Mouse (Mus musculus): ENCODE results near the gene Aldh2.
A peak's percentile ranks its signal among the peaks of the same experiment; 100 is the strongest.
"Not testable (repeated sequence)": the region's sequence is repeated elsewhere in the genome, so short reads cannot be mapped to it uniquely, and the experiment has no call there.

Aldh2 gene

DNA sequence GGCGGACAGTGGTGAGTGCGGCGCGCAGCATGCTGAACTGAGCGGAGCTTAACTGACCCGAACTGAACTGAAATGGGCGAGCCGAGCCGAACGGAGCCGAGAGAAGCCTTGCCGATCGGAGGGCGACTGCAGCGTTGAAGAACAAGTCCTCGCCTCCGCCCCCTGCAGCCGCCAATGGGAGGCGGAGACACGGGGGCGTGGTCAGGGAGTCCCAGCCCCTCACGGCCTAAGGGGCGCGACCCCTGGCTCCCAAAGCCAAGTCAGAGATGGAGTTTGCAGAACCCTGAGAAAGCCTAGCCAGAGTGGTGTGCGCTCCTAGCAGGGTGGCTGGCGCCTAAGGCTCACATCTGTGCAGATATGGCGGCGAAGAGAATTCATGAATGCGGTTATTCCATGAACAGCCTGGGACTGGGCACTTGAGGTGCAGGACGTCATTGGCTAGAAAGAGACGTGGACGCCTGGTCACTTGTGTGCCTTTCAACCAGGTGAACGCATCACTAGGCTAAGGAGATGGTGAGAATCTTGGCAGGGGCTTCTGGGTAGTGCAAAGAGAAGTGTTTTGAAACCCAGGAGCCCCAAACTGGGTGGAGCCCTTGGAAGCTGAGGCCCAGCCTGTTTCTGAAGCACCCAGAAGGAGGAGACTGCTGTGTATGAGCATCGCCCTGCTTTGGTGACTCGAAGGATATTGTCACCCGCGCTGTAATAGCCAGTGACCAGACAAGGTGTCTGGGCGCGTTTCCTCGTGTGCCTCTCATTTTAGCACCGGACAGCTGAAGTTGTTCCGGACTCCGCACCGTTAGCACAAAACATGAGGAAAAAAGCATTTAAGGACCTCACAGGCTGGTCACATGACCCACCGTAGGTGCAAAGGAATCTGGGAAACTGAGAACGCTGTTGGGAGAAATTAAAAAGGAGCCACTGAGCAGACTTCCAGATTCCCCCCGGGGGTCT lies at the start of gene Aldh2:
Gene Aldh2 (minus strand): TSS at position 374 of the 951 bp plus-strand sequence.
- DNase-seq (ENCODE audit: low spot score): peak; percentile 64

DNA sequence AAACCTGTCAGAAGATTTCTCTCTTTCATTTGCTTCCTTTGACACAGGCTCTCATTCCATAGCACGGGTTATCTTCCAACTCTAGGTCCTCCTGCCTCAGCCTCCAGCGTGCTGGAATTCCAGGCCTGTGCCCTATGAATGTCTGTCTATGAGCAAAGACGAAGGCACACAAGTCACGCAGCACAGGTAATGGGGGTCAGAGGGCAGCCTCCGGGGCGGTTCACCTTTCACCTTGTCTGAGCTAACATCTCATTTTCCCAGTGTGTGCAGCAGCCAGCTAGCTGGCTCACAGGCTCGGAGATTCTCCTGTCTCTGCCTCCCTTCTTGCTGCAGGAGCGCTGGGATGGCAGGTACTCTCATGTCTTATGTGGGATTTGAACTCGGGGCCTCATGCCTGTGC lies 46.0 kb upstream of the Aldh2 start:
- no peak for DNase-seq (ENCODE audit: low spot score)

DNA sequence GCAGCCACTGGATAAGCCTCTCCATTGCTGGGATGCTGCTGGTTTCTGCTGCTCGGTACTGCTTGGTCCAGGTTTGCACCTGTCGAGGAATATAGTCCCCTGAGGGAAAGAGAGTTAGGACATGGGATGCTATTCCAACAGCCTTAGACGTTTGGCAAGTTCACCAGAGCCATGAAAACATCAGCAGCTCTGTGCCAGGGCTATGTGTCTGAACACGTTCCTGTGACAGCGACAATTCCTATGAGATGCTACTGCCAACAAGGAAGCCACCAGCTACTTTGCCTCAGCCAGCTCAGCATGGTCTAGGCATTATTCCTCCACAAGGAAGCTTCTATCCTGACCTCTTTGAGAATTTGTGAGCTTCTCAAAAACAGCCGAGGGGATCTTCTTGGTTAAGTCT lies 43.7 kb upstream of the Aldh2 start:
- no peak for DNase-seq (ENCODE audit: low spot score)

DNA sequence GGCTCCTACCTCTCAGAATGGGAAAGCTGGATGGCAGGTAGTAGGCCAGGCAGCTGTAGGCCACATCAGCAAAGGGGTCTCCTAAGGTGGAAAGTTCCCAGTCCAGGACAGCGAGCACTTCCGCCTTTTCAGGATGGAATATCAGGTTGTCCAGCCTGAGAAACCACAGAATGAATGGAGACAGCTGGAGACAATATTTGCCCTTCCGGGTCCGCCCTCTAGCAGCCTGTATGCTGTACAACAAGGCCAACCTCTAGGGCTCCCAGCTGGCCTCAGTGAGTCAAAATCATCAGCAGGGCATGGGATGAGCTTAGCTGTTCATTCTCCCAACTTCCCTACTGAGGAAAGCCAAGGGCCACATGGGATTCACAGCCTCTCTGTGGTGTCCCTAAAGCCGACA lies 41.0 kb upstream of the Aldh2 start:
- DNase-seq (ENCODE audit: low spot score): no peak

DNA sequence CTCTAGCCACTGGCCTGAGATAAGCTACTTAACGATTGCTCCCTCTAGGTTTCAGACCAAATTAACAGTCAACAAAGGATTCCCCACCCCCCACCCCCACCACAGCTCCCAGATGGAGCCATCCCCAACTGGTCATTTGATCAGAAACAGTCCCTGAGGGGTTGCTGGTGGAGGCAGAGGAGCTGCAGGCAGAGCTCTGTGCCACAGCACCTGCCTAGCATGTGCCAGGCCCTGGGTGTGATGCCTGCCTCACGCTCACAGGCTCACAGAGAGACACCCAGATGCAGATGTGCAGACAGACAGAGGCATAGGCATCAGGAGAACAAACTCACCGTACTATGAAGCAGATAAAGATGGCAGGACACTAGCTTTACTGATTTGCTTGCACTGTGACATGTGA lies 39.2 kb upstream of the Aldh2 start:
- DNase-seq (ENCODE audit: low spot score): no peak

DNA sequence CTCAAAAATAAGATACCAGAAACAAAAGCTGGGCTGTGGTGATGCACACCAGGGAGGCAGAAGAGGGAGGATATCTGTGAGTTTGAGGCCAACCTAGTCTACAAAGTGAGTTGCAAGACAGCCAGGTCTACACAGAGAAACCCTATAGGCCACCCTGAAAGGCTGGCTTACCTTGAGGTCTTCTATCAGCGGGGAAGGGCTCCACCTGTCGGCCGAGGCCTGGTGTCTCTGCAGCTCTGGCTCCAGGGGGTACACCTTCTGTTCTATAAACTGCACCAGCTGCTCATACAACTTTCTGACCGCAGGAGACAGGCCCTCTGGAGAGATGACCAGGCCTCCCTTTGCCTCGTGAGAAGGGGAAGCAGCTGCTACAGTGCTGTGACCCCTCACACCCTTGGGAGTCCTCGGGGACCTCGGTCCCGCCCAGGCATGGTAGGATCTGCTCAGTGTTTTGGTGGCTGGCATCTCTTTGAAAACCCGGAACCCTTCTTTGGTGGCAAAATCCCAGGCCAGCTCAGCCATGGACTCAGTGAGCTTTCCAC lies 37.6 kb upstream of the Aldh2 start:
- not testable (repeated sequence) for DNase-seq (ENCODE audit: low spot score)

DNA sequence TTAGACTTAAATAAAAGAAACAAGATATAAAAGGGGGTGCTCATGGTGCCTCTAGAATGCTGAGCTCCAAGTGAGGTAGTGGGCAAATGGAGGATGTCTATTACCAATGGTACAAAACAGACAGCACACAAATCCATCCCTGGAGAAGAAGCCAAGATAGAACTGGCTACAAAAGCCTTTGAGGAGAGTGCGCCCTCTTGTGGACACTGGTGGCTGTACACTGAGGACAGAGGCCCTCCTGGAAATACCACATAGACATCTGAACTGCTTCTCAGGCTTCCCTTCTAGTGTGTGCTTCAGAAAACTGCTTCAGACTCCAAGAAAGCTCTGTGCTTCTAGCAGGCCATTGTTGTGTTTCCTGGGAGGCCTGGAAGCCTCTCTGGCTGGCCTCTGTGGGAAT lies 34.2 kb upstream of the Aldh2 start:
- DNase-seq (ENCODE audit: low spot score): peak; percentile 53

DNA sequence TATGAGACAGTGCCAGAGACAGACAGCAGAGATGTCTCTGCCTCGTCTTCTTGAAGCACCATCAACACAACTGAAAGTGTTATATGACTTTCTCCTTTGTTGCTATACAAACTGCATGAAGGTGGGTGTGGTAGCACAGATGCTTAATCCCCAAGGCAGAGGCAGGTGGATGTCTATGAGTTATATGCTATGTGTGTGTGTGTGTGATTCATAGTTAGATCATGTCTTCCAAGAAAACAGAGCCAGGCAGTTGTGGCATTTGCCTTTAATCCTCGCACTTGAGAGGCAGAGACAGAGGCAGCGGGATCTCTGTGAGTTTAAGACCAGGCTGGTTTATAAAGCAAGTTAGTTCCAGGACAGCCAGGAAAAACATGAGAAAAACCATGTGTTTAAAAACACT lies 29.6 kb upstream of the Aldh2 start:
- no peak for DNase-seq (ENCODE audit: low spot score)

DNA sequence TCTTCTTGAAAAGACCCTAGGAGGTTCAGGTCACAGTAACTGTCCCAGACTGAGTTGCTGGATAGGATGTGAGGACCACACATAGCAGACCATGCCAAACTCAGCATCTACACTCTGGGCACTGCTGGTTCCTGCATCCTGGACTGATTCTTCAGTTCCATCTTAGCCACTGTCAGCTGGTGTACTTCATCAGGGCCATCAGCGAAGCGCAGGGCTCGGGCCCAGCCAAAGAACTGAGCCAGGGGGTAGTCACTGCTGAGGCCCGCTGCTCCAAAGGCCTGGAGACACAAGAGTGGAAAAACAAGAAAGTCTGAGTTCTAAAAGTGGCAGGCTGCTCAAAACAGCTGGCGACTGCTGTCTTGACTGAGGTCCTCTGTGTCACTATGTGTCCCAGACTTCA lies 27.5 kb upstream of the Aldh2 start:
- DNase-seq (ENCODE audit: low spot score): no peak

DNA sequence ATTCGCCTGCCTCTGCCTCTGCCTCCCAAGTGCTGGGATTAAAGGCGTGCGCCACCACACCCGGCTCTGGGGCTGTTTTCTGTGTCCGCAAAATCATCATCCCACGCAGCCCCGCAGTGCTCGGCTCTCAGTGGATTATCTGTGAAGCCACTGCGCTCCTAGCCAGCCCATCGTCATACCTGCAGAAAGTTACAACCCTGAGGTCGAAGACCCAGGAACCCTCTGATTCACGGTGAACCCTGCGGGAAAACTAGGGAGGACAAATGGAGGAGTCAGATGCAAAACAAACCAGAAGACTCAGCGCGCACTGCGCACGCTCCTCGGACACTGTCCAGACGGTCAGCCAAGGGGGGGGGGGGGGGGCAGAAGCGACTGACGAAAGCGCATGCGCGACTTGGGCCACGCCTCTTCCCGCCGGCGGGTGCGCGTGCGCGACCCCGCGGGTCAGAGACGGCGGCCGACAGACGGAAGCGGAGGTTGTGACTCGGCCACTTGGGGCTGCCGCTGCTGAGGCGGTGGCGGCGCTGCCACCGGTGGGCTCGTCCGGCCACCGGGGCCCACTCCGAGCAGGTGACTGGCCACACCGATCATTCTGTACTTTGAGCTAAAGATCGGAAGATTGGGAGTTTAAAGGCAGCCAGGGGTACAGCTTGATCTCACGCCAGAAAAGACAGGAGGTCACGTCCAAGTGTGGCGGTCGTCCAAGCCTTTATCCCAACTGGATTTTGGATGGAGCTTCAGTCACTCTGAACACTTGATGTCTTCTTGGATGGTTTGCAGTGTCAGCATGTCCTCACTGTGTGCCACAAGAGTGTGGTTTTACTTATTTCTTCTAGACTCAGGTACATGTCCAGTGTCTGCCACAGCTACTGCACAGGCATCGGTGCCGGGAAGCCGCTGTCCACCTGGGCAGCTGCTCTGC lies 25.2 kb upstream of the Aldh2 start, which contains the start of gene Acad12:
Gene Acad12 (minus strand): TSS at position 347 of the 922 bp plus-strand sequence.
- peak; percentile 54 for DNase-seq (ENCODE audit: low spot score)

DNA sequence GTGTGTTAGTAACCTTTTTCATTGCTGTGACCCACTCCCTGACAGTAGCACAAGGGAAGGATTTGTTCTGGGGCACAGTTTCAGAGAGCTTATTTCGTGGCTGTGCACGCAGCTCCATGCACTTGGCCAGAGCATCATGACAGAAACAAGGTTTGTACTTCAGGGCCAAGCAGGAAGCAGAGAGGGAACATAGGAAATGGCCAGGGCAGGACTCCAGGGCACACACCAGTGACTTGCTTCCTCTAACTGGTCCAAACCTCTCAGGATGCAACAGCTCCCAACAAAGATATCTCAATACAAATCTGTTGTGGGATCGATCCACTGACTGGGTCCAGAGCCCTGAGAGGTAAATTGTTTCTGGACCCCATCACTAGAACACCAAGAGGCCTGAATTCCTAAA lies 21.3 kb upstream of the Aldh2 start:
- not testable (repeated sequence) for DNase-seq (ENCODE audit: low spot score)

DNA sequence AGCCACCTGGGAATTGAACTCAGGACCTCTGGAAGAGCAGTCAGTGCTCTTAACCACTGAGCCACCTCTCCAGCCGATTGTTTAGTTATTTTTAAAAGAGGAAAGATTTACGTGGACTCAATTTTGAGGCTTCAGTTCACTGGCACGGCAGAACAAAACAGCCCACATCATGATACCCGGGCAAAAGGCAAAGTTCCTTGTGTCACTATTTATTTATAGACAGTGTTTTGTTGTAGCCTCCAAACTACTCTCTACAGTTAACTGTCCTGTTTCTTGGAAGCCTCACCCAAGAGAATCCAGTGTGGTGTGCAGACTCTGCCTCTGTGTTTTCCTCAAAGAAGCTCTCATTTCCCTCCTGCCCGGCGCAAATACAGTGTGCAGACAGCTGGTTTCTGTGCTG lies 18.4 kb upstream of the Aldh2 start:
- DNase-seq (ENCODE audit: low spot score): no peak

DNA sequence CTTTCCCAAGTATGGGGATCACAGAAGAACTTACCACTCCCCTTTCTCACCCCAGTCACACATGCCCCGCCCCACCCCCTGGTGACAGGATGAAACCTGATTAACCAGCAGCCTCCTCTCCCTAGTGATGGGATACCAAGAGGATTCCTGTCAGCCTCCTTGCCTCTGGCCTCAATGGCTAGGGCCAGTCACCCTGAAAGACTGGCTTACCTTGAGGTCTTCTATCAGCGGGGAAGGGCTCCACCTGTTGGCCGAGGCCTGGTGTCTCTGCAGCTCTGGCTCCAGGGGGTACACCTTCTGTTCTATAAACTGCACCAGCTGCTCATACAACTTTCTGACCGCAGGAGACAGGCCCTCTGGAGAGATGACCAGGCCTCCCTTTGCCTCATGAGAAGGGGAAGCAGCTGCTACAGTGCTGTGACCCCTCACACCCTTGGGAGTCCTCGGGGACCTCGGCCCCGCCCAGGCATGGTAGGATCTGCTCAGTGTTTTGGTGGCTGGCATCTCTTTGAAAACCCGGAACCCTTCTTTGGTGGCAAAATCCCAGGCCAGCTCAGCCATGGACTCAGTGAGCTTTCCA lies 16.0 kb upstream of the Aldh2 start:
- DNase-seq (ENCODE audit: low spot score): not testable (repeated sequence)

DNA sequence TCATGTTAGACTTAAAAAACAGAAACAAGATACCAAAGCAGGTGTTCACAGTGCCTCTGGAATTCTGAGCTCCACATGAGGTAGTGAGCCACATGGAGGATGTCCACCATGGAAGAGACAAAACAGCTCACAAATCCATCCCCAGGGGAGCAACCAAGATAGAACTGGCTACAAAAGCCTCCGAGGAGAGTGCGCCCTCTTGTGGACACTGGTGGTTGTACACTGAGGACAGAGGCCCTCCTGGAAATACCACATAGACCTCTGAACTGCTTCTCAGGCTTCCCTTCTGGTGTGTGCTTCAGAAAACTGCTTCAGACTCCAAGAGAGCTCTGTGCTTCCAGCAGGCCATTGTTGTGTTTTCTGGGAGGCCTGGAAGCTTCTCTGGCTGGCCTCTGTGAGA lies 12.5 kb upstream of the Aldh2 start:
- peak; percentile 62 for DNase-seq (ENCODE audit: low spot score)

DNA sequence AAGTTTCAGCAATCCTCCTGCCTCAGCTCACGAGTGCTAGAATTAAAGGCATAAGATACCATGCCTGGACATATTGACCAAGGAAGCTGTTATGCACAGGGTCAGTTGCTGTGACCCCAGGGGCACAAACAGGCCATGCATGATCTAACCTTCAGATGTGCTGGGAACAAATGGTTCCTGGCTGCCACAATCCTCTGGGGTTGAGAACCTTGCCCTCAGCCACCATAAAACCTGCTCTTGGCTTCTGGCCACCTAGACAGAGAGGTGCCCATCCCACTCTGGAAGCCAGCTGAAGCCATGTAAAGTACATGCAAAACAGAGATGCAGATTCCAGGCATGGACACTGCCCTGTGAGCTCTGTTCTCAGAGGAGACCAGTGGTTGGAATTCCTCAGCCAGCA lies 10.2 kb upstream of the Aldh2 start:
- not testable (repeated sequence) for DNase-seq (ENCODE audit: low spot score)

DNA sequence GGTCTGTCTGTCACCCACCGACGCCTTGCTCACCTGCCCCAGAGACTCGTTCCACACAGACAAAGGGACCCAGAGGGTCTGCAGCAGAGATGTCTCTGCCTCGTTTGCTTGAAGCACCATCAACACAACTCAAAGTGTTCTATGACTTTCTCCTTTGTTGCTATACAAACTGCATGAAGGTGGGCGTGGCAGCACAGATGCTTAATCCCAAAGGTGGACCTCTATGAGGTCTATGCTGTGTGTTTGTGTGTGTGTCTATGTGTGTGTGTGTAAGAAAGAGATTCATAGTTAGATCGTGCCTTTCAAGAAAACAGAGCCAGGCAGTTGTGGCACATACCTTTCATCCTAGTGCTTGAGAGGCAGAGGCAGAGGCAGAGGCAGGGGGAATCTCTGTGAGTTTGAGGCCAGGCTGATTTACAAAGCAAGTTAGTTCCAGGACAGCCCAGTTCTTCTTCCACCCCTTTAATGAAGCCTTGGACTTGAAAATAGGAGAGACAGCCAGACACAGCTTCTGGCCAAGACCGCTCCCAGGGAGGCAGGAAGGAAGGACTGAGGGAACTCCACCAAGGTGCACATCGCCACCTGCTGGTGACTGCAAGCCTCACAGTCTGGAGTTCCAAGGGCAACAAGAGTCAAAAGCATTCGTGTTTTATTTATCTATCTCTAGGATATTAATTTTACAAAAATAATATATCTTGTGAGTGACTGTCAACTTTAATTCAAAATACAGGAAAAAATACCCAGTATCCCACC lies 8.1 kb upstream of the Aldh2 start:
- peak; percentile 84 for DNase-seq (ENCODE audit: low spot score)

DNA sequence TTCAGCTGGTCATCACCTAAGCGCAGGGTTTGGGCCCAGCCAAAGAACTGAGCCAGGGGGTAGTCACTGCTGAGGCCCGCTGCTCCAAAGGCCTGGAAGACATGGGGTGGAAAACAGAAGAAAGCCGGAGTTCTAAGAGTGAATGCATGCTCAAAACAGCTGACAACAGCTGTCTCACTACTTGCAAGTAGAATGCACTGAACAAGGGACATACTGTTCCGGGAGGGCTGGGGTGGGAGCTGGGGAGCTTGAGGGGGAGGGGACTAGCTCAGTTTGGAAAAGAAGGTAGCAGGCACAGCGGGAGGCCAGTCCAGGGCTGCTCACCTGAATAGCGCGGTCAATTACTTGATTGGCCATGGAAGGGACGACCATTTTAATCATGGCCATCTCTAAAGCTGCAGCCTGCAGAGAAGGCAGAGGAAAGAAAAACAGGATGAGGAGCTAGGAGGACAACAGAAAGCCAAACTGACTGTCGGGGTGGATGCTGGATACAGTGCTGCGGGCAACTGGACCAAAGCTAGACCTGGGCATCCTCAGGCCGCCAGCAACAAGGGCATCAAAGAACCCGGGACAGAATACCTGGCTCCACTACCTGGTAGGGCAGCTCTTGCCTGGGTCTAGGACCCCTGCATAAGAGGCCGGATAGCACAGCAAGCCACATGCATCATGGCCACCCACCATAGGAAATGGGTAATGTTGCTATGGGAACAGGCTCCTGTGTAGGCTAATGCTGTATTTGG lies 5.4 kb upstream of the Aldh2 start:
- DNase-seq (ENCODE audit: low spot score): no peak

DNA sequence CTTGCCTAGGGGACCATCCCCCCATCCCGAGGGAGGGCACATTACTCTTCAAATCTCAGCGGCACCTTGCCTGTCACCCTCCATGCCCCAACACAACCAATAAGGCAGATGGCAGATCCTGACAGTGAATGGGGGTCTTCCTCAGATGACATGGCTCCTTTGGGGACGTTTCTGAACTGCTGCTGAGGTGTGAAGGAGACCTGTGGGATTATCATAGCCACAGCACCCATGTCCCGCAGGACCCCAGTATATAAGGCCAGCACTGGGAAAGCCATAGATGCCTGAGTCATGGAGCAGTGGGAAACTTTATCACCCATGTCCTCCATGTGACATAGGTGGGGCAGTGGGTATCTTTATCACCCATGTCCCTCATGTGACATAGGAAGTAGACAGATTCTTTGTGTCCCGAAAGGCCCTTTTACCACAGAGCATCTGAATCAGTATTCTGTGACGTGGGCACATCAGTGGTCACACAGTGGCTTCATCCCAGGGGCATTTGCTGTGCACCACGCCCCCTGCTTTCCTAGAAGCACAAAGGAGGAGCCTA lies 4.4 kb upstream of the Aldh2 start:
- no peak for DNase-seq (ENCODE audit: low spot score)

DNA sequence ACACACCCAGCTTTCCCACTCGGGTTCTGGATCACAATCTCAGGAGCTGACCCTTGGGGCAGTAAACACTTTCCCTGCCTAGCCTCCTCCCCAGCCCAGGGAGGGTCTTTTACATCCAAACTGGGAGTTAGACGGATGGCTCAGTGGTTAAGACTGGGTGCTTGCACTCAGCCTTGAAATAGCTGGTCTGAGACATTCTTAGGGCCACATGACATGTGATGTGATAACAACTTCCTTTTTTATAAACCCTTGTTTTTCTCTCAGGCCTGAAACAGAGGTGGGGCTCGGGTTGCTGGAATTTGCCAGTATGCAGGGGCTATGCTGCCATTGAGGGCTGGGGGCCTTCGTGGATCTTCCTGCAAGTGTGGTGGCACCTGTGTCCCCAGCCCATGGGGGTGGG lies 3.7 kb upstream of the Aldh2 start:
- no peak for DNase-seq (ENCODE audit: low spot score)

DNA sequence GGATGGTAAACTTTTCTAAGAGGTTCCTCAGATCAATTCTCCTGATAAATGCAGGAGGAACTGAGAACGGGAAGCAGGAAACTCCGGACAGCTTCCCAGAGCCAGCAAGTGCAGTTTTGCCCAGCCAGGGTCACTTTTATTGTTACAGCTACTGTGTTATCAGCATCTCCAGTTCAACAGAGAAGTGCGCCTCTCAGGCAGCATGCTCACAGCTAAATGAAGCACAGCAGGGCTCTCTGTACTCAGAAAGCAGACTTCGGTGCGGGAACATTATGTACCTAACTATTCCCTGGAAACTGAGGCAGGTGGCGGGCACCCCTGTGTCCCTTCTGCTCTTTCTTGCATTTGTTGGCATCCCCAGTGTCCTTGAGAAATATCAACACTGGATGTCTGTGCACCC lies 2.6 kb upstream of the Aldh2 start:
- no peak for DNase-seq (ENCODE audit: low spot score)
